ENCODE assay signal across 8 mouse cellular contexts in genomic region chr17:29886061-29886460, GRCm38 (mm10).
DNase-seq lines count a peak whose midpoint lies in the region; ATAC-seq and TF ChIP-seq lines count a peak whose summit lies in the region.

No protein-coding gene starts in this region.

- ATAC-seq in hindbrain, embryonic 14.5 days (ENCODE audit: low FRiP score): no peak
- no peak for ATAC-seq in liver, embryonic 16.5 days (ENCODE audit: low read depth)
- ATAC-seq in frontal cortex, adult (ENCODE audit: low TSS enrichment): no peak

- H3K36me3 ChIP-seq in hindbrain, embryonic 14.5 days (replicated peaks; ENCODE audit: control insufficient read depth, insufficient read depth): no peaks in the 10 kb centered on the region
- H3K36me3 ChIP-seq in liver, embryonic 16.5 days (ENCODE audit: control insufficient read depth, insufficient read depth): no peaks in the 10 kb centered on the region

- H3K27me3 ChIP-seq in cerebellum, adult 2 months (ENCODE audit: control insufficient read depth, insufficient read depth, low read length): no peaks in the 10 kb centered on the region
- 0 out of 2 replicates have a peak, but pooled peaks cover 10% of the 10 kb centered on the region for H3K27me3 ChIP-seq in hindbrain, embryonic 14.5 days (ENCODE audit: control insufficient read depth, insufficient read depth, low read length)
- peaks cover 79% of the 10 kb centered on the region for H3K27me3 ChIP-seq in liver, embryonic 16.5 days (ENCODE audit: control insufficient read depth, insufficient read depth, low read depth, low read length)

- 22% methylated on average over 4 of the region's 4 CpGs for WGBS in cerebellum, adult 2 months
- 2% methylated on average over 4 of the region's 4 CpGs for WGBS in hindbrain, embryonic 14.5 days
- WGBS in liver, embryonic 16.5 days (ENCODE audit: insufficient replicate concordance): 24% methylated on average over 4 of the region's 4 CpGs

- no peak for TF ChIP-seq POLR2A in cerebellum, adult 2 months (IDR thresholded peaks at IDR 0.05; ENCODE audit: borderline replicate concordance, insufficient read depth, low read length)

- no peaks in the 10 kb centered on the region for H3K9me3 ChIP-seq in hindbrain, embryonic 14.5 days (ENCODE audit: control insufficient read depth, low read length)
- H3K9me3 ChIP-seq in liver, embryonic 16.5 days (replicated peaks; ENCODE audit: control insufficient read depth, low read length): no peaks in the 10 kb centered on the region

- peak in 1 of 2 experiments; percentile 53 for DNase-seq in cerebellum, adult 2 months
- no peak for DNase-seq in cerebellum, adult 8-10 months
- DNase-seq in right cerebral cortex, adult 18-20 months: peak; percentile 26
- DNase-seq in right cerebral cortex, postnatal 36 days (ENCODE audit: low spot score in 2 of 2): no peak
- peak; percentile 78 for DNase-seq in hindbrain, embryonic 14.5 days (ENCODE audit: low spot score)
- DNase-seq in thymus, postnatal 25 days: no peak

- peak overlapping the region; percentile 66 for H3K9ac ChIP-seq in hindbrain, embryonic 14.5 days
- H3K9ac ChIP-seq in liver, embryonic 16.5 days (ENCODE audit: low read depth, low read length): peak overlapping the region; percentile 70; the same call in 1 of the 2 replicates

- H3K4me1 ChIP-seq in cerebellum, adult 2 months (ENCODE audit: control insufficient read depth, insufficient read depth, low read length): peaks cover 6% of the 10 kb centered on the region
- peaks cover 51% of the 10 kb centered on the region for H3K4me1 ChIP-seq in hindbrain, embryonic 14.5 days (replicated peaks; ENCODE audit: control insufficient read depth, insufficient read depth, low read length)
- peaks cover 32% of the 10 kb centered on the region for H3K4me1 ChIP-seq in liver, embryonic 16.5 days (ENCODE audit: control insufficient read depth, low read depth, low read length)

- peak overlapping the region; percentile 72 for H3K4me2 ChIP-seq in hindbrain, embryonic 14.5 days (replicated peaks)
- H3K4me2 ChIP-seq in liver, embryonic 16.5 days (ENCODE audit: low read depth, low read length): peak overlapping the region; percentile 92

- no peak overlapping the region for H3K27ac ChIP-seq in cerebellum, adult 2 months (ENCODE audit: insufficient read depth, low read length)
- peak overlapping the region; percentile 81 for H3K27ac ChIP-seq in hindbrain, embryonic 14.5 days
- H3K27ac ChIP-seq in liver, embryonic 16.5 days (ENCODE audit: low read length): no peak overlapping the region

- TF ChIP-seq CTCF in cerebellum, adult 2 months (IDR thresholded peaks at IDR 0.05; ENCODE audit: borderline replicate concordance, insufficient read depth, low read depth, low read length): no peak

- H3K4me3 ChIP-seq in cerebellum, adult 2 months (replicated peaks; ENCODE audit: insufficient read depth, low read depth, low read length): peak overlapping the region; percentile 56
- peak overlapping the region; percentile 69 for H3K4me3 ChIP-seq in hindbrain, embryonic 14.5 days (replicated peaks; ENCODE audit: low read length)
- peak overlapping the region; percentile 70 for H3K4me3 ChIP-seq in liver, embryonic 16.5 days (ENCODE audit: low read depth, low read length)

Comparison
In these comparisons a context has a peak if more than half of its experiments do, and no peak if none do; other contexts are left out.
1. DNase-seq: peak in right cerebral cortex, adult 18-20 months (single experiment) and hindbrain, embryonic 14.5 days (single experiment); none in cerebellum, adult 8-10 months (single experiment), right cerebral cortex, postnatal 36 days (0 of 2) and thymus, postnatal 25 days (single experiment).
2. Peak in every context shown above with its lines, with median percentiles within 50 percentile points of each other: H3K4me3 ChIP-seq.